Mouse (Mus musculus): ENCODE measurements around the gene Ell3. TPM values are rescaled to one million over a fixed set of nuclear protein-coding genes. Genes with fewer than 3 reads are reported as not detected.
"Not testable (repeated sequence)": the region's sequence is repeated elsewhere in the genome, so short reads cannot be mapped to it uniquely, and the experiment has no call there.

Ell3 gene
- 2.0 and 3.5 TPM in 2 replicates for polyA plus RNA-seq (2016; fragmentation: Nextera tagmentation; extraction: Ambion mirVana)

GRCm38 (mm10) chr2:121444178-121444577, at the start of gene Ell3:
Gene Ell3 (minus strand): TSS chr2:121444278.
- no peaks in the 10 kb centered on the region for H3K9me3 ChIP-seq
- peaks cover 15% of the 10 kb centered on the region for H3K27me3 ChIP-seq (ENCODE audit: insufficient read depth, poor library complexity, severe bottlenecking)
- H3K36me3 ChIP-seq, result peaks cover 4% of the 10 kb centered on the region
- WGBS, result 84% methylated on average over 1 of the region's 1 CpGs
- peak; percentile 1 for DNase-seq (ENCODE audit: low spot score)
- no peak within 1 kb of the TSS for H3K27ac ChIP-seq
- peak within 1 kb of the TSS; percentile 70; the same call in 1 of the 2 replicates for H3K4me3 ChIP-seq
- H3K4me1 ChIP-seq, result peaks cover 27% of the 10 kb centered on the region

- H3K27me3 ChIP-seq (ENCODE audit: insufficient read depth, poor library complexity, severe bottlenecking); H3K27ac ChIP-seq; DNase-seq (ENCODE audit: low spot score); H3K36me3 ChIP-seq; H3K4me1 ChIP-seq; H3K4me3 ChIP-seq; H3K9me3 ChIP-seq: not testable (repeated sequence)
- WGBS, result 79% methylated on average over 2 of the region's 2 CpGs
Measured at GRCm38 (mm10) chr2:121484403-121484802, 40.3 kb upstream of the Ell3 start.

GRCm38 (mm10) chr2:121483576-121483975, 39.5 kb upstream of the Ell3 start:
- no peak overlapping the region for H3K27ac ChIP-seq
- no peaks in the 10 kb centered on the region for H3K27me3 ChIP-seq (ENCODE audit: insufficient read depth, poor library complexity, severe bottlenecking)
- no peaks in the 10 kb centered on the region for H3K9me3 ChIP-seq
- no peaks in the 10 kb centered on the region for H3K4me1 ChIP-seq
- no peaks in the 10 kb centered on the region for H3K36me3 ChIP-seq
- WGBS, result 75% methylated on average over 8 of the region's 8 CpGs
- no peak overlapping the region for H3K4me3 ChIP-seq
- peak; percentile 61 for DNase-seq (ENCODE audit: low spot score)

DNA sequence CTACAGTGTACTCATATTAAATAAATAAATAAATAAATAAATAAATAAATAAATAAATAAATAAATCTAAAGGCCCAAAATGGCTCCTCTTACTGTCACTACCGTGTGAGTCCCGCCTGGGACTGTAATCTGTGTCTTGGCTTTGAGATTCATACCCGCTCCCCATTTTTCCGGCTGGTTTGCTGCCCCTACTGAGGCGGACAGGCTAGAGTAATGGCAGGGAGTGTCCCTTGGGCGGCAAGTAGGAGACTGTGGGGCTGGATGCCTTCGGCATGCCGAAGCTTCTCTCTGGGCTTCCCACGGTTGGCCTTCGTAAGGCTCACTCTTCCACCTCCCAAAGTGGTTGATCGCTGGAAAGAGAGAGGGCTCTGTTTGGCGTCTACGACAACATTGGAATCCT, 36.8 kb upstream of the Ell3 start:
- not testable (repeated sequence) for H3K36me3 ChIP-seq; H3K4me1 ChIP-seq; H3K4me3 ChIP-seq; H3K27me3 ChIP-seq (ENCODE audit: insufficient read depth, poor library complexity, severe bottlenecking); H3K27ac ChIP-seq; H3K9me3 ChIP-seq
- 81% methylated on average over 13 of the region's 13 CpGs for WGBS
- peak; percentile 61 for DNase-seq (ENCODE audit: low spot score)

GRCm38 (mm10) chr2:121480498-121480897, 36.4 kb upstream of the Ell3 start:
- Histone ChIP-seq H3K27me3 (ENCODE audit: insufficient read depth, poor library complexity, severe bottlenecking) (no peaks in the 10 kb centered on the region), H3K9me3 (no peaks in the 10 kb centered on the region), H3K27ac (no peak overlapping the region), H3K4me1 (no peaks in the 10 kb centered on the region), H3K36me3 (no peaks in the 10 kb centered on the region), H3K4me3 (no peak overlapping the region)
- DNase-seq (ENCODE audit: low spot score), result peak; percentile 63
- WGBS, result 55% methylated on average over 3 of the region's 3 CpGs

GRCm38 (mm10) chr2:121477491-121478266, 33.6 kb upstream of the Ell3 start:
- 81% methylated on average over 3 of the region's 3 CpGs for WGBS

DNA sequence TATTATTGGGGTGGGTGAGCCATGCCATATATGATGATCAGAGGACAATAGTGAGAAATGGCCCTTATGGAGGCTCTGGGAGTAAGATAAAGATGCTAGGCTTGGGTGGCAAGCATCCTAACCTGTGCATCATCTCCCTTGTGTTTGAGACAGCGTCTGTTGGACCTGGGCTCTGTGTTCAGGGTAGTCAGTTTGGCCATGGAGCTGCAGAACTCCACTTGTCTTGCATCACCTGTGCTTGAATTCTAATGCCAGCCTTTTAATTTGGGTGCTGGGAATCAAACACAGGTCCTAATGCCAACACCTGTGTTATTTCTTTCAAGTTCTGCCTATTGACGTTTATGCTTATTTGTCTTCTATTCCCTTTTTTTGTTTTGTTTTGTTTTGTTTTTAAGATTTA, 31.2 kb upstream of the Ell3 start:
- H3K27me3 ChIP-seq (ENCODE audit: insufficient read depth, poor library complexity, severe bottlenecking), result not testable (repeated sequence)

More at GRCm38 (mm10) chr2:121477491-121478266, 33.6 kb upstream of the Ell3 start:
- Histone ChIP-seq H3K36me3 (no peaks in the 10 kb centered on the region), H3K9me3 (no peaks in the 10 kb centered on the region), H3K27ac (no peak overlapping the region), H3K4me1 (no peaks in the 10 kb centered on the region), H3K27me3 (ENCODE audit: insufficient read depth, poor library complexity, severe bottlenecking) (no peaks in the 10 kb centered on the region), H3K4me3 (no peak overlapping the region)
- no peak for DNase-seq (ENCODE audit: low spot score)

DNA sequence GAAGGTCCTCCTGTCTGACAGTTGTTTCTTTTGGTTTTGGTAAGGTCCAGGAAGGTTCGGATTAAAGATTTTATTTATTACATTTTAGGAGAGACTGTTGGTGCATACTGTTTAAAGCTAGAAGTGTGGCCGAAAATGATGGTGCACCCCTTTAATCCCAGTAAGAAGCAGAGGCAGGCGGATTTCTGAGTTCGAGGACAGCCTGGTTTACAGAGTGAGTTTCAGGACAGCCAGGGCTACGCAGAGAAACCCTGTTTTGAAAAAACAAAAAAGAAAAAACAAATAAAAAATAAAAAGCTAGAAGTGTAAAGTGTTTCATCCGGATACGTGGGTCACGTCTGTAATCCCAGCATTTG, 30.1 kb upstream of the Ell3 start:
- peaks cover 7% of the 10 kb centered on the region; the same call in 1 of the 2 replicates for H3K36me3 ChIP-seq
- H3K27me3 ChIP-seq (ENCODE audit: insufficient read depth, poor library complexity, severe bottlenecking), result no peaks in the 10 kb centered on the region
- H3K4me1 ChIP-seq, result no peaks in the 10 kb centered on the region
- no peaks in the 10 kb centered on the region for H3K9me3 ChIP-seq
- peak overlapping the region; percentile 64 for H3K27ac ChIP-seq
- DNase-seq (ENCODE audit: low spot score), result no peak
- WGBS, result 31% methylated on average over 8 of the region's 8 CpGs
- peak overlapping the region; percentile 66 for H3K4me3 ChIP-seq

More for the DNA sequence above, 31.2 kb upstream of the Ell3 start:
- not testable (repeated sequence) for H3K4me1 ChIP-seq; DNase-seq (ENCODE audit: low spot score); H3K4me3 ChIP-seq; H3K27ac ChIP-seq; H3K9me3 ChIP-seq; H3K36me3 ChIP-seq
- 91% methylated on average over 2 of the region's 2 CpGs for WGBS

GRCm38 (mm10) chr2:121473301-121474179, 29.5 kb upstream of the Ell3 start, which contains the start of gene Mfap1b:
Gene Mfap1b (minus strand): TSS chr2:121474067.
- H3K27me3 ChIP-seq (ENCODE audit: insufficient read depth, poor library complexity, severe bottlenecking); H3K36me3 ChIP-seq; H3K9me3 ChIP-seq; H3K4me1 ChIP-seq: not testable (repeated sequence)
- Histone ChIP-seq H3K27ac (peak within 1 kb of the TSS; percentile 64), H3K4me3 (peak within 1 kb of the TSS; percentile 66)
- DNase-seq (ENCODE audit: low spot score), result peak; percentile 94
- 5% methylated on average over 41 of the region's 41 CpGs for WGBS

GRCm38 (mm10) chr2:121472783-121473182, 28.7 kb upstream of the Ell3 start:
- WGBS, result 93% methylated on average over 3 of the region's 3 CpGs
- H3K36me3 ChIP-seq; H3K27me3 ChIP-seq (ENCODE audit: insufficient read depth, poor library complexity, severe bottlenecking); H3K27ac ChIP-seq; H3K4me1 ChIP-seq; H3K9me3 ChIP-seq; DNase-seq (ENCODE audit: low spot score): not testable (repeated sequence)
- H3K4me3 ChIP-seq, result 0 out of 2 replicates have a peak overlapping the region, but pooled peaks have one; percentile 66

GRCm38 (mm10) chr2:121468982-121469381, 24.9 kb upstream of the Ell3 start:
- not testable (repeated sequence) for H3K9me3 ChIP-seq; H3K36me3 ChIP-seq; H3K27me3 ChIP-seq (ENCODE audit: insufficient read depth, poor library complexity, severe bottlenecking); H3K4me3 ChIP-seq; DNase-seq (ENCODE audit: low spot score); H3K27ac ChIP-seq; H3K4me1 ChIP-seq
- WGBS, result 84% methylated on average over 4 of the region's 6 CpGs

DNA sequence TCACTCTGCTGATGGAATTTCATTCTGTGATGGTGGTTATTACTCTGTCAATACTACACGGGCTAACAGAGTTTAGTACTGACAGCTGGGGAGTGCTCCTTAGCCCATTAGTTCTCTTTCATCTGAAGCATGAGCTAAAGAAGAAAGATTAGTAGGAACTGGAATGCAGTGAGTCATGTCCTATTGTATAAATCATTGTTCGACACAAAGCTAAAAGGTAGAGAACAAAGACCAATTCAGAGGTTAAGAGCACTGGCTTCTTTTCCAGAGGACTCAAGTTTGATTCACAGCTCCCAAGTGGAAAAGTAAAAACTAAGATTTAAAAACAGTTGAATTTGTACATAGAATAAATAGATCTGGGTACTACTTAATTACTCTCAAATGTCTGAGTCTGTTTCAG, 16.0 kb upstream of the Ell3 start:
- H3K36me3 ChIP-seq, result peaks cover 25% of the 10 kb centered on the region
- H3K4me1 ChIP-seq, result peaks cover 14% of the 10 kb centered on the region; the same call in 1 of the 2 replicates
- no peak overlapping the region for H3K27ac ChIP-seq
- DNase-seq (ENCODE audit: low spot score), result no peak
- H3K9me3 ChIP-seq, result no peaks in the 10 kb centered on the region
- H3K27me3 ChIP-seq (ENCODE audit: insufficient read depth, poor library complexity, severe bottlenecking), result no peaks in the 10 kb centered on the region
- no peak overlapping the region for H3K4me3 ChIP-seq
- 86% methylated on average over 2 of the region's 2 CpGs for WGBS

Data from heart, embryonic 10.5 days (tissue).